Mouse (Mus musculus) urinary bladder, postnatal 14 days (tissue): ENCODE results near the gene Zbtb49.

Experiments used
- DNase-seq: peaks from one replicate; pipeline ENCODE4 v3.0.0; 2021; ENCODE audit warnings: low spot score

Gene Zbtb49

GRCm38 (mm10) chr5:38195941-38196340 is 24.3 kb downstream of the Zbtb49 start:
- DNase-seq = no peak

DNA sequence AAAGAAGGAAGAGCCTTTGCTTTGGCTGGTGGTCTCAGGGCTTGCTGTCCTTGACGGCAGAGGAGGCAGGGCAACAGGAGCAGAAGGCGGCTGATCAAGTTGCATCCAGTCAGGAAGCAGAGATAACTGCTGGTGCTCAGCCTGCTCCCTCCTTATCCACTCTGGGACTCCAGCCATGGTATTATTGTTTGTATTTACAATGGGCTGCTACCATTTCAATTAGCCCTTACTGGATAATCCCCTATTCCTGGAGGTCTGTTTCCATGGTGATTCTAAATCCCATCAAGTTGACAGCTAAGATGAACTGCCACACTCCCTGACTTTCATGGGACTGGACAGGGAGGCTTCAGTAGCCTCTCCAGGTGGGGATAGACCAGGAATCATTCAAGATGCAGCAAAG is 25.3 kb downstream of the Zbtb49 start:
- no peak for DNase-seq

GRCm38 (mm10) chr5:38190907-38191306 is 29.4 kb downstream of the Zbtb49 start:
- no peak for DNase-seq

DNA sequence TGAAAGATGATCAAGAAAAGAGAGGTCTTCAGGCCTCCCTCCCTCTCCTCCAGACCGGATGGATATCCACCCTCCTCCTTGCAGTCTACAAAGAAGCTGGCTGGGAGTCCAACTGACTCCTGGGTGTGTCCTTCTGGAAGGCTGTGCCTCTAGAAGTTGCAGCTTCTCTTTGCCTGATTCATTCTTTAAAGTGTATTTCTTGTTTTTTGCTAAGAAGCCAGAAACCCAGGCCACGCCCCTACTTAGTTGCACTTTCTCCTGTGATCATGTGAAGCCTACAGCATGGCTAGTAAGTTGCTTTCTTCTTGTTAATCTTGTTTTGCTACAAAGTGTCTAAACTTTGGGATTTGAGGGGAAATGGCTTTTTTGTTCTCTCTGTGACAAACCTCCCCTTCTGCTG is 33.3 kb downstream of the Zbtb49 start:
- DNase-seq = no peak

- no peak for DNase-seq
Measured at GRCm38 (mm10) chr5:38184688-38185285, 35.5 kb downstream of the Zbtb49 start.

DNA sequence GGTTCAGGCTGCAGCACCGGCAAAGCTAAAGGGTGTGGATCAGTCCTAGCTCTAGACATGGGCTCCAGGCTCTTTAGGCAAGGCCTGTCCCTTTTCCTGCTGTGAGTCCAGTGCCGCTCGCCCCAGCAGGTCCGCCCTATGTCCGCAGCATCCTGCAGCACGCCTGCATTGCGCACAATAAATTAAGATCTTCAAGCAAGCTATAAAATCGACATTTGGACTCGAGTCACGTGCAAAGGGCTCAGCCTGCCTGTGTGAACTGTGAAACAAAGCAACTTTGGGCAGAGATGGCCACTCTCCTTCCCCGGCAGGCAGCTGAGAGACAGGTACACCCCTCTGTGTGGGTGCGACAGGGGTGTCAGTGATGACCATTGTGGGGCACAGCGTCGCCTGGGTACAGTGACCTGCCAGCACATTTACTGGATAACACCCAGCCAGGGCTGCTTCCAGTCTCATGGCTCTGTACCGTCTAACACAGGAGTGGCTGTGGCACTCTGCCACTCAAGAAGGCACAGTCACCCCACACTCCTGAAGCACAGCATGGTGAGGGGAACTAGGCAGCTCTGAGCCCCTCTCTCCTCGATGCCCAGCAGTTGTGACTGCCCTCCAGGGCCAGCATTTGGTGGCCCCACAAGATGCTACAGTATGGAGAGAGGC is 45.9 kb downstream of the Zbtb49 start:
- no peak for DNase-seq

- no peak for DNase-seq
Measured at GRCm38 (mm10) chr5:38173766-38174165, 46.5 kb downstream of the Zbtb49 start.

- DNase-seq = no peak
Measured at GRCm38 (mm10) chr5:38168497-38168896, 51.8 kb downstream of the Zbtb49 start.

GRCm38 (mm10) chr5:38159634-38160413 is 60.4 kb downstream of the Zbtb49 start, which contains the start of gene Nsg1:
Gene Nsg1 (minus strand): TSS chr5:38159907.
- DNase-seq = no peak

DNA sequence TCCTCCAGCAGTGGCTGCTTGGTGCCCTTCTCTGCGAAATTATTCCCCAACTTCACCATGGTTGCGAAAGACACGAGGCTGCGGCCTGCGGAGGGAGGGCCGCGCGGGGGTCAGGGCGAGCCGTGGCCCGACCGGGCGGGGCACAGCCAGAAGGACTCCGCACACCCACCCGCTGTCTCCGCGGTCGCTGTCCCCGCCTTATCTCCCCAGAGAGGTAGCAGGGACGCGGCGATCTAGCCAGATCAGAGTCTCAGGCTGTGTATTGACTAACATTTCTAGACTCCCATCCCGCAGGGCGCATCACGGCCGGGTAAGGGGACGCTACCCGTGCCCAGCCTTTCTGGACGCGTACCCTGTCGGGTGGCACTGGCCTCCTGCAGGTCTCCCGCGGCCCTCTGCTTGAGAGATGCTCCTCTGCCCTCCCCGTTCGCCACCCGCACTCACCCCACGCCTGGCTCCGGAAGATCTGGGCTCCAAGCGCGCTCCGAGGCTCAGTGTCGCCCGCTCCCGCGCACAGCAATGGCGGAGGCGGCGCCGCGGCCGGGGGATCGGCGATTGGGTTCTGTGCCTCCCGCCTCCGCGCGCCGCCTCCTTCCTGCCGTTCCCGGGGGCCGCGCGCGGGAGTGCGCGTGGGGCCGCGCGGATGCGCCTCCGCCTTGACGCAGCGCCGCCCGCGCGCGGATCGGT is 61.2 kb downstream of the Zbtb49 start:
- peak; percentile 32 for DNase-seq

DNA sequence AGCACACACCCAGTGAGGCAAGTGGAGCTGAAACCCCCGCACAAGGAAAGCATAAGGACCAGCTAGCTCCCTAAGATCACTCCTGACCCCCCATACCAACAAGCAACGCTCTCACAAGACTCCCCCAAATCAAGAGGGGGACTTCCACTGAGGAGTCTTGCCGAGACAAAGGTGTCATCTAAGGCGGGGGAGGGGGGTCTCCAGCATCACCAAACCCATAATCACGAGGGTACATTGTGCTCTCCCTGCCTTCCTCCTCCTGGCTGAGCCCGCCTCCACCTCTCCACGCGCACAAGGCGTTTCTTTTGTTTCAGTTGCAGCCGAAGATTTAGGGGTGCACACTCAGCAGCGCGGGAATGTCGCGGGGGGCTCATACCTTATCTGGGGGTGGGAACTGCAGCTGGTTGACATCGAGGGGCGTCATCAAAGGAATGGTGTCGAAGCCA is 61.7 kb downstream of the Zbtb49 start:
- no peak for DNase-seq

DNA sequence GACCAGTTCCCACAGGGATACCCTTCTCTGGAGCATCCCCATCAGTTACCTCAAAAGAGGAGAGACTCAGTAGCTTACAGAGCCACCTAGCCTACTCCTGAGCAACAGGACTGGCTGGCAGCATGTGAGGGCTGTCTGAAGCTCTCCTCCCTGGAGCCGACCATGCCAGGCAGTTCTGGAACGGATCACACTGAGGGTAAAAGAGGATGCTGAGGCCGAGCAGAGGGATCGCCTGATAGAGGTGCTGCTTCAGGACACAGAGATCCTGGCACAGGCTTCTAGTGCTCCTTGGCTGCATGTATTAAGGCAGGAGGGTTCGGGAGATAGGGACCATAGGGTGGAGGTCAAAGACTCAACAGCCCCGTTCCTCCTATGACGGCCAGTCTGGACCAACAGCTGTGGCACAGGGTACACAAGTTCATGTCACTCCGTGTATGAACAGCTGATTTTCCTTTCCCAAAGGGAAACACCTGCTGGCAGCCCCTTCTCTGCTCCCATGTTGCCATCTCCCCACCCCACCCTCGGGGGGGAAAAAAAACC is 62.7 kb downstream of the Zbtb49 start:
- no peak for DNase-seq

- DNase-seq = no peak
Measured at GRCm38 (mm10) chr5:38153636-38154035, 66.6 kb downstream of the Zbtb49 start.

GRCm38 (mm10) chr5:38152201-38153108 is 67.8 kb downstream of the Zbtb49 start:
- DNase-seq = no peak

GRCm38 (mm10) chr5:38151264-38151663 is 69.0 kb downstream of the Zbtb49 start:
- no peak for DNase-seq

- no peak for DNase-seq
Measured at GRCm38 (mm10) chr5:38146524-38146923, 73.7 kb downstream of the Zbtb49 start.

DNA sequence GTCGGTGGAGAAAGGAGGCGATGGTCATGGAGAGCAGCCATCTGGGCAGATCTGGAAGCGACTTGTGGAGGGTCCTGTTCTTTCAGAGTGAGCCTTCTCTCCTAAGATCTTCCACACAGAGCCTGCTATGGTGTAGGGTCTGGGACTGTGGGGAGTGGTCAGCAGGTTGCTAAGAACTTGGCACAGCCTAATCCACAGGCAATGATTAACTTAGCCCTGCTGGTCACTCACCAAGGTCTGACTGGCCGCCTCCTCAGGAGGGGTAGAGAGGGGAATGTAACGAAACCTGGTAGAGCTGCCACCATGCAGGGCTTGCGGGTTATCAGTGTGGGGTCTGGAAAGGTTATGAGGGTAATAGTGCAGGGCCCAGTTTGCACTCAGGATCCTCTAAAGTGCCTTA is 79.4 kb downstream of the Zbtb49 start:
- DNase-seq = no peak
